Mouse (Mus musculus) retina, adult 2 months (tissue): Measurements from ENCODE around the gene Grin1.
"Not testable (repeated sequence)": the region's sequence is repeated elsewhere in the genome, so short reads cannot be mapped to it uniquely, and the experiment has no call there.

Source experiments
- DNase-seq: peaks from one replicate; pipeline ENCODE4 v3.0.0-alpha.2; 2012; ENCODE audit warnings: low read depth, low spot score

Gene Grin1

GRCm38 (mm10) chr2:25258887-25259286, 60.1 kb downstream of the Grin1 start:
- DNase-seq: no peak

- DNase-seq: not testable (repeated sequence)
These were observed 61.7 kb downstream of the Grin1 start for GRCm38 (mm10) chr2:25257250-25257649.

DNA sequence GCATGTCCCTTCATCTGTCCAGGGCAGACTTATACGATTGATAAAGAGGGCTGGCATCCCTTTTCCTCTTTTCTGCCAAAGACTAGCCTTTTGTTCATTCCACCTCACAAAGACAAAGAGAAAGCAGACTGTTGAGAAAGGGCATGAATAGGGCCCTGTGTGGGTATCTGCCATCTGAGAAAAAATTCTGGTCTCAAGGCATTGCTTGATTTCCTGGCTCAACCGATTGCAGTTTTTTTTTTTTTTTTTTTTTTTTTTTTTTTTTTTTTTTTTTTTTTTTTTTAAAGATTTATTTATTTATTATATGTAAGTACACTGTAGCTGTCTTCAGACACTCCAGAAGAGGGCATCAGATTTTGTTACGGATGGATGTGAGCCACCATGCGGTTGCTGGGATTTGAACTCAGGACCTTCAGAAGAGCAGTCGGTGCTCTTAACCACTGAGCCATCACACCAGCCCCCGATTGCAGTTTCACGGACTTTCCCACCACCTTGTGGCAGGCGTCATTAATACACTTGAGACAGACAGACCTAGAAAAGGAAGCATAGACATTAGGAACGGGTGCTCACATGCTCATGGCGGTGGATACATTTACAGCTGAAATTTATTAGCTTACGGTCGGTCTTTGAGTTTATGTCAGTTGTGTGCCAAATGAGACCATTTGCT, 62.4 kb downstream of the Grin1 start:
- DNase-seq: not testable (repeated sequence)

DNA sequence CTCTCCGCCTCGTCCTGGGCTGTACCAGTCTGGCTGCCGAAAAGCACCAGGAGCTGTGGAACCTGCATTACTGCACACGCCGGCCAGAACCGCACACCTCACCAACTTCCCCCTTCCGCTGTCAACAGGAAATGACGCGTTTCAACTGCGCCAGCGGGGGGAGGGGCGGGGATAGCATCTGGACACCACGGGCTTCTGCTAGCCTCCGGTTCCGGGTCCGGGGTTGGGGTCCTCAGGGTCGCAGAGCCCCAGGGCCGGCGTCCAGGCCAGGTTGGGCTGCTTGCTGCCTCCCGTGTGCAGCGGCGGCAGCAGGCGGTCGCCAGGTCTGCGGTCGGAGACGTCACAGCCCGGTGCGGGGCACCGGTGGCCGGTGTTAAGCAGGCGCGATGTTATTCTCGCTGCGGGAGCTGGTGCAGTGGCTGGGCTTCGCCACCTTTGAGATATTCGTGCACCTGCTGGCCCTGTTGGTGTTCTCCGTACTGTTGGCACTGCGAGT, 63.7 kb downstream of the Grin1 start, which contains the start of gene Tmem203:
Gene Tmem203, plus strand, starts transcription at position 156 of the 496 bp plus-strand sequence.
- peak; percentile 87 for DNase-seq

DNA sequence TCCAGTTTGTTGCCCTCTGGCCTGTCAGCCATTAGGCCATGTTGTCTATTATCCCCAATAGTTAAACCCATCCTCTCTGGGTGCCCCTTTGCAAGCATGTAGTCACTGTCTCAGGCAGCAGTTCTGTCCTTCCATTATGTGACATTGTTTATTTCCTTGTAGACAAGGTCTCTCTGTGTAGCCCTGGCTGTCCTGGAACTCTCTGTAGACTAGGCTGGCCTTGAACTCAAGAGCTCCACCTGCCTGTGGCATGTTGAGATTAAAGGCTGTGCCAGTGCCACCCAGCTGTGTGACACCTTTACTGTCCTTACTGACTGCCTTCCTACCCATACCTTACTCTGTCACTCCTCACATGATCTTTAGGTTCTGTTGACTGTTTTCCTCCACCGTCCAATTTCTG, 66.7 kb downstream of the Grin1 start:
- no peak for DNase-seq

GRCm38 (mm10) chr2:25246183-25247072, 72.6 kb downstream of the Grin1 start, which contains the start of gene AL732309.1:
Gene AL732309.1 (minus strand): TSS chr2:25246863.
- DNase-seq: no peak

- DNase-seq: no peak
These were observed 74.8 kb downstream of the Grin1 start for GRCm38 (mm10) chr2:25244144-25244543.

DNA sequence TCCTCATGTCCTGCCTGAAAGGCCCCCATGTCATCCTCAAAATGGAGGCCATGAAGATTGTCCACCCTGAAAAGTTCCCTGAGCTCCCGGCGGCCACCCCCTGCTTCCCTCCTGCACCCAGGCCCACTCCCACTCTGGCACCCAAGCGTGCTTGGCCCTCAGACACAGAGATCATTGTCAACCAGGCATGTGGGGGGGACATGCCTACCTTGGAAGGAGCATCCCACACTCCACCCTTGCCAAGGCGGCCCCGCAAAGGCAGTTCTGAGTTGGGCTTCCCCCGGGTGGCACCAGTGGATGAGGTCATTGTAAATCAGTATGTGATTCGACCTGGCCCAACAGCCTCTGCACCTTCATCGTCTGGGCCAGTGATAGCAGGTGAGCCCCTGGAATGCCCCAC, 75.6 kb downstream of the Grin1 start:
- DNase-seq: no peak

DNA sequence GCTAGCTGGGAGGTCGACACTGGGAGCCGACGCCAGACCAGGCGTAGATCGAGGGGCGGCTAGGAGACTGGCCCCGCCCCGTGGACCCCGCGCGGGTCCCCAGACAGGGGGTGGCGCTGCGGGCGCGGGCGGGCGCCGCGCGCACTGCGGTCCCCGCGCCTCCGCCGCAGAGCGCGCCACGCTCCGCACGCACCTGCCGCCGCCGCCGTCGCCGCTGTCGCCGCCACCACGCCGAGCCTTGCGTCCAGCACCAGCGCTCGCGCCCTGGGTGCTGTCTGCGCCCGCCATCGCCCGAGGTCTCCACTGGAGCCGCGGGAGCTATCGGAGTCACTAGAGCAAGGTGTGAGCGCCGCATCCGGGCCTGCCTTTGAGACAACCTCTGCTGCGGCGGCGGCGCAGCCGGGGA, 76.9 kb downstream of the Grin1 start, which contains the start of the genes Rnf208 and Cysrt1:
Gene Rnf208, plus strand, starts transcription at position 155 of the 406 bp plus-strand sequence.
Gene Cysrt1, minus strand, starts transcription at position 352 of the 406 bp plus-strand sequence.
- DNase-seq: no peak

DNA sequence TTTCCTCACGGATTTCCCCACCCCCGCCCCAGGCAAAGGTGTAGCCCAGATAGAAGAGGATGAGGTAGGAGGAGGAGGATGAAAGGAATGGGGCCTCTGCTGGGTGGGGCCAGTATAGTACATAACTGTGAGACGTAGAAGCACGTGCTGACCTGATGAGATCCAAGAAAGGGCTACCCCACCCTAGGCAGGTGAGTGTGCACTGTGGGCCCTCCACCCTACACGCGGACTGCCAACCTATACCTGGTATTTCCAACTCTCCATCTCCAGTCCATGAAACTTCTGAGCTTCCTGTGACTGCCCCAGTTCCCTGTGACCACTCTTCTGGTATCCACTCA, 77.6 kb downstream of the Grin1 start:
- no peak for DNase-seq
